Mouse (Mus musculus) spleen, postnatal 14 days (tissue): ENCODE measurements around the gene Bicc1.

Experiments
- DNase-seq, 2 experiments: peaks; one replicate each; pipeline ENCODE4 v3.0.0; 2021 to 2022; ENCODE audit warnings: low spot score in 2 of 2

Gene Bicc1

GRCm38 (mm10) chr10:71158940-71159675 lies 392 bp downstream of the Bicc1 start:
- no peak for DNase-seq

GRCm38 (mm10) chr10:71156569-71156968 lies 2.9 kb downstream of the Bicc1 start:
- no peak for DNase-seq

GRCm38 (mm10) chr10:71153610-71154009 lies 5.9 kb downstream of the Bicc1 start:
- no peak for DNase-seq

- no peak for DNase-seq
These were observed 6.4 kb downstream of the Bicc1 start for GRCm38 (mm10) chr10:71153138-71153537.

GRCm38 (mm10) chr10:71150486-71150885 lies 9.0 kb downstream of the Bicc1 start:
- no peak for DNase-seq

- no peak for DNase-seq
These were observed 10.4 kb downstream of the Bicc1 start for GRCm38 (mm10) chr10:71148951-71149603.

GRCm38 (mm10) chr10:71148226-71148625 lies 11.3 kb downstream of the Bicc1 start:
- DNase-seq = no peak

GRCm38 (mm10) chr10:71146681-71147615 lies 12.6 kb downstream of the Bicc1 start:
- DNase-seq = no peak

GRCm38 (mm10) chr10:71145801-71146200 lies 13.7 kb downstream of the Bicc1 start:
- DNase-seq = no peak

- DNase-seq = no peak
These were observed 15.3 kb downstream of the Bicc1 start for GRCm38 (mm10) chr10:71144191-71144590.

GRCm38 (mm10) chr10:71142568-71142967 lies 16.9 kb downstream of the Bicc1 start:
- no peak for DNase-seq

- no peak for DNase-seq
These were observed 19.1 kb downstream of the Bicc1 start for GRCm38 (mm10) chr10:71140281-71140845.

- DNase-seq = no peak
These were observed 20.7 kb downstream of the Bicc1 start for GRCm38 (mm10) chr10:71138852-71139197.

- no peak for DNase-seq
These were observed 21.2 kb downstream of the Bicc1 start for GRCm38 (mm10) chr10:71138132-71138851.

- no peak for DNase-seq
These were observed 21.9 kb downstream of the Bicc1 start for GRCm38 (mm10) chr10:71137606-71138005.

- DNase-seq = no peak
These were observed 28.2 kb downstream of the Bicc1 start for GRCm38 (mm10) chr10:71131333-71131732.

GRCm38 (mm10) chr10:71130261-71130660 lies 29.2 kb downstream of the Bicc1 start:
- no peak for DNase-seq

- no peak for DNase-seq
These were observed 31.6 kb downstream of the Bicc1 start for GRCm38 (mm10) chr10:71127951-71128331.

- DNase-seq = no peak
These were observed 32.1 kb downstream of the Bicc1 start for GRCm38 (mm10) chr10:71127278-71127950.

GRCm38 (mm10) chr10:71123974-71124373 lies 35.5 kb downstream of the Bicc1 start:
- no peak for DNase-seq

- DNase-seq = no peak
These were observed 36.1 kb downstream of the Bicc1 start for GRCm38 (mm10) chr10:71123395-71123794.
